Mouse (Mus musculus): ENCODE data around the gene Olfr1532-ps1. TPM values are rescaled to one million over a fixed set of nuclear protein-coding genes. Genes with fewer than 3 reads are reported as not detected.
"Not testable (repeated sequence)": the region's sequence is repeated elsewhere in the genome, so short reads cannot be mapped to it uniquely, and the experiment has no call there.

Olfr1532-ps1 gene
- not detected in 2 replicates for polyA plus RNA-seq (2012; rRNA removed)

DNA sequence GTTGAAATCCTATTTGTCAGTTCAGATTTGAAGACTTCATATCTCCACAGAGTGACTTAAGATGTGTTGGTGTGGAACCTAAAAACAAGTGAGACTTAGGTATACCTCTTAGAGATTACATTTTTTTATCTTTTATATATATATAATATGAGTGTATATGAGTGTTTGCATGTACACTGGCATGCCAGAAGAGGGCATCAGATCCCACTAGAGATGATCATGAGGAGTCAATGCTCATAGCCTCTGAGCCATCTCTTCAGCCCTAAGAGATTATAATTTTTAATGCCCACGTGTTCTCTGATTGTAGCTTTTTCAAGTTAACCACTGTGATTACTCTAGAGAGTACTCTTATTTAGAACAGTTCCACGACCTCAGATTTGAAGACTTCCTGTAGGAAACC is at the start of gene Olfr1532-ps1:
Olfr1532-ps1 (plus strand) TSS at position 326 of the 400 bp plus-strand sequence.
- DNase-seq (ENCODE audit: low spot score), result no peak

DNA sequence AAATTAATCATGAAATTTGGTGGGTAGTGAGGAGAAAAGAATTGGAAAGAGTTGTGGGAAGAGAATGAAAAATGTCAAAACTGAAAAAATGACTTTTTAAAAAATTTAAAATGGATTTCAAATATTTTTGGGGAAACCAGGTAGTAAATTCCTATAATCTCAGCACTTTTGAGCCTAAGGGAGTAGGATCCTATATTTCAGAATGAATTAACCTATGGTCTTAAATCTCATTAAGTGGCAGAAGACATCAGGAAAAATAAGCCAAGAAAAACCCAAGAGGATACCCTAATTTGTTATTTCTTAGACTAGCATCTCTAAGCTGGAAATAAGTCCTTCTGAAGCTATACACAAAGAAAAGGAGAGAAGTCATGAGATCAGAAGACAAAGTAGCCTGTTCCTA is 44.9 kb upstream of the Olfr1532-ps1 start, which contains the start of gene Olfr704:
Olfr704 (plus strand) TSS at position 301 of the 400 bp plus-strand sequence.
- DNase-seq (ENCODE audit: low spot score), result no peak

DNA sequence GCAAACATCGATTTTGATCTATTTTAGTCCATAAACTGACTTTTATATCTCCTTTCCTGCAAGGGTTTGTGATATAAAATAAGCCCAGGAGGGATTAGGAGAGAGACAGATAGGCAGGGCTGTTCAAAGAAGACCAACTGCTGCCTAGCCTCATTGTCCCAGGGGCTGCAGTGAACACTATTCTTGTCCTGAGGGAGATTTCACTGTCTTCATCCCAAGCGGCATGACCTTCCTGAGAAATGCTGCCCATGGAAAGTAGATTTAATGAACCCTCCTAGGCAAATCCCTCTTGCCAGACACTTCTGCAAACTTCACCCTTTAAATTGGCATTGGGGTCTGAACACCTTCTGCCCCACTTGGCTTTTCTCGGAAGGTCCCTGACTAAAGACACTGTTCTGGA is 31.0 kb upstream of the Olfr1532-ps1 start, which contains the start of gene Olfr705:
Olfr705 (minus strand) TSS at position 101 of the 400 bp plus-strand sequence.
- DNase-seq (ENCODE audit: low spot score), result no peak

DNA sequence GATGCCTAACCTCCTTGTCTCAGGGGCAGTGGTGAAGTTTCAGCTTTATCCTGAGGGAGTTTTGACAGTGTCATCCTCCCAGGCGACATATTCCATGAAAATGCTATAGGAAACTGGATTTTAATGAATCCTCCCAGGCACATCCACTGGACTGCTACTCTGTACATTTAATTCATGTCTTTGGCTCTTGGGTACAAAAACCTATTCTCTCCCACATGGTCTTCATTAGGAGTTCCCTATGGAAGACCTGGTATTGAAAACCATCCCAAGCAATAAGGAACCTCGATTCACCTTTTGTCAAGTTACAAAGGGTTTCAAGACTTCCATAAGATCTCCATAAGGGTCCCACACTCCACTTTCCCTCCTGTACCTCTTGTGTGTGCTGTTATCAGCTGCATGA is 19.7 kb upstream of the Olfr1532-ps1 start, which contains the start of gene Olfr706:
Olfr706 (minus strand) TSS at position 101 of the 400 bp plus-strand sequence.
- DNase-seq (ENCODE audit: low spot score), result no peak

DNA sequence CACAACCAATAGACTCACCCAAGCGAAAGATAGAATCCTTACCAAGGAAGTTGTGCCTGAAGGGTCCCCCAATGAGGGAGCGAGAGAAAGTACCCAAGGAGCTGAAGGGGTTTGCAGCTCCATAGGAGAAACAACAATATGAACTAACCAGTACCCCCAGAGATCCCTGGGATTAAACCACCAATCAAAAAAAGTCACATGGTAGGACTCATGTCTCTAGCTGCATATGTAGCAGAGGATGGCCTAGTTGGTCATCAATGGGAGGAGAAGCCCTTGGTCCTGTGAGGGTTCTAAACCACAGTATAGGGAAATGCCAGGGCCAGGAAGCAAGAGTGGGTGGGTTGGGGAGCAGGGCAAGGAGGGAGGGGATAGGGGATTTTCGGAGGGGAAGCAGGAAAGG is 6.7 kb upstream of the Olfr1532-ps1 start, which contains the start of gene Olfr707:
Olfr707 (minus strand) TSS at position 101 of the 400 bp plus-strand sequence.
- not testable (repeated sequence) for DNase-seq (ENCODE audit: low spot score)

DNA sequence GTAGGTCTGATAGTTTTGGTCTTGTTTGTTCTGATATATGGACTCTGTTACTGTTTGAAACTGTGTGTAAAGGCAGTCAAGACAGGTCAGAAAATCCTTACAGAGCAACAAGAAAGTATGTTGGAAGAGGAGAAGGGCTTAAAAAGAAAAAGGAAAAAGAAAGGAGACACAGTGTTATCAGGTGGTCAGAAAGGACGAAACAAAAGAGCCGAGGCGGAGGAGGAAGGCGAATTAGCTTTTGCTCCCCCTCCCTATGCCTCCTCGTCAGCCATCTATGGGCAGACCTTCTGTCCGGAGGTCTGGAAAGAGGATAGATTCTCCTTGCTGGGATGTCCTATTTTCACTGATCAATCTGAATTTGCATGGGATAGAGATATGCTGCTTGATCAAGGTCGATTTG is 13.2 kb downstream of the Olfr1532-ps1 start:
- not testable (repeated sequence) for DNase-seq (ENCODE audit: low spot score)

DNA sequence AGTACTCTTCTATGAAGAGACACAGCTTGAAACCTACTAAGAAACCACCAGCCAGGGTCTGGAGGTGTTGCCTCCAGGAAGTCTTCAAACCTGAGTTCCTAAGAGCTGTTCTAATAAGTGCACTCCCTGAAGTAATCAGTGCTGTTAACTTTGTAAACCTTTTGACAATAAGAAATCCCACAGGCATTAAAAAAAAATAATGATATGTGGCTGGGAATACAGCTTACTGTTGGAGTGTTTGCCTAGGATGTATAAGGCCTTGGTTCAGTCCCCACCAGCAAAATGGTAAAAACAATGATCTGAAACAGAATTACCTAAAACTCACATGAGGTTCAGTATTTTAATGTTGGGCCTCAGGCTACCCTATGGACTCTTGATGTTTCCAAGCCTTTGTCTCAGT is 24.3 kb downstream of the Olfr1532-ps1 start, which contains the start of gene Olfr709-ps1:
Olfr709-ps1 (minus strand) TSS at position 101 of the 400 bp plus-strand sequence.
- no peak for DNase-seq (ENCODE audit: low spot score)

DNA sequence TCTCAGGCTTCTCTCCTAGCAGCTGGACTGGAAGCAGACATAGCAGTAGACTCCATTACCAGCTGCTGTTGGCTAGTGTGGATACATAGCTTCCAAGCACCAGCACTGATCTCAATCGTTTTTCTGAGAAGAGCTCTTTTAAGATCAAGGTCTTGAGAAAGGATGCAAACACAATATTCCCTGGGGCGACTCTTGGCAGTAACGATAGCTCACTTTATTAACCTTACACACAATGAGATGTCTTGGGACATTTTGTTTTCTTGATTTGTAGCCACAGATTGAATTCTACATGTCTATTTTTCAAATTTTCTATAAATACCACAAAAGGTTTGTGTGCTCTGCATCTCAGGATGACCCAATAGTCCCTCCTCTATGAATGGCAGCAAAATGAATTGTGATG is 40.4 kb downstream of the Olfr1532-ps1 start, which contains the start of gene Olfr710:
Olfr710 (minus strand) TSS at position 101 of the 400 bp plus-strand sequence.
- no peak for DNase-seq (ENCODE audit: low spot score)

DNA sequence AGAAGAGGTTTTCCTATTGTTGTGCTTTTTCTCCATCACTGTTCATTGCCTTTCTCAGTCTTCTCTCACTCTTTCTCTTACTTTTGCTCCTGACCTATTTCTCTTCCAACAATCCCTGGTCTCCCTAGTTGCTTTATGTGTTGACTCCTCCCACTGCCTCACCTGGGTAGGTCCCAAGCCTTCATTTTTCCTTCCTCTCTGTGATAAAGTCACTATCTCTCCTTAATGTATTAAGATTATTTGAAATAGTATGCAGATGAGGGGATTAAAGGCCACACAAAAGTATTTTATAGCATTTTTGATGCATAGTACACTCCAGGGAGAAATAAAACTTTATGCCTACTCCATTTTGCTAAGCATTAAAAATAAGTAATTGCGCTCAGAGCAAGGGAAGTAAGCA is 56.0 kb downstream of the Olfr1532-ps1 start, which contains the start of gene Olfr6:
Olfr6 (minus strand) TSS at position 101 of the 400 bp plus-strand sequence.
- no peak for DNase-seq (ENCODE audit: low spot score)

Other genes starting within 250 kb of the Olfr1532-ps1 start
- not detected in 2 replicates for gene Olfr693, start 227.4 kb upstream of the Olfr1532-ps1 start, polyA plus RNA-seq (2012; rRNA removed)
- not detected in 2 replicates for gene Olfr694, start 216.2 kb upstream of the Olfr1532-ps1 start, polyA plus RNA-seq (2012; rRNA removed)
- gene Olfr695, start 191.6 kb upstream of the Olfr1532-ps1 start, polyA plus RNA-seq (2012; rRNA removed), result not detected in 2 replicates
- not detected in 2 replicates for gene Olfr697, start 165.6 kb upstream of the Olfr1532-ps1 start, polyA plus RNA-seq (2012; rRNA removed)
- gene Olfr698, start 152.6 kb upstream of the Olfr1532-ps1 start, polyA plus RNA-seq (2012; rRNA removed), result not detected in 2 replicates
- not detected in 2 replicates for gene Olfr699, start 114.8 kb upstream of the Olfr1532-ps1 start, polyA plus RNA-seq (2012; rRNA removed)
- gene Olfr700, start 99.2 kb upstream of the Olfr1532-ps1 start, polyA plus RNA-seq (2012; rRNA removed), result not detected in 2 replicates
- gene Olfr701, start 93.9 kb upstream of the Olfr1532-ps1 start, polyA plus RNA-seq (2012; rRNA removed), result not detected in 2 replicates
- not detected in 2 replicates for gene Olfr702, start 74.1 kb upstream of the Olfr1532-ps1 start, polyA plus RNA-seq (2012; rRNA removed)
- gene Olfr703, start 64.6 kb upstream of the Olfr1532-ps1 start, polyA plus RNA-seq (2012; rRNA removed), result not detected in 2 replicates
- gene Olfr704, start 44.8 kb upstream of the Olfr1532-ps1 start, polyA plus RNA-seq (2012; rRNA removed), result not detected in 2 replicates
- not detected in 2 replicates for gene Olfr705, start 31.1 kb upstream of the Olfr1532-ps1 start, polyA plus RNA-seq (2012; rRNA removed)
- not detected in 2 replicates for gene Olfr706, start 19.8 kb upstream of the Olfr1532-ps1 start, polyA plus RNA-seq (2012; rRNA removed)
- not detected in 2 replicates for gene Olfr707, start 6.8 kb upstream of the Olfr1532-ps1 start, polyA plus RNA-seq (2012; rRNA removed)
- not detected in 2 replicates for gene Olfr709-ps1, start 24.2 kb downstream of the Olfr1532-ps1 start, polyA plus RNA-seq (2012; rRNA removed)
- gene Olfr710, start 40.3 kb downstream of the Olfr1532-ps1 start, polyA plus RNA-seq (2012; rRNA removed), result not detected in 2 replicates
- gene Olfr6, start 55.9 kb downstream of the Olfr1532-ps1 start, polyA plus RNA-seq (2012; rRNA removed), result not detected in 2 replicates
- not detected in 2 replicates for gene Olfr711, start 67.5 kb downstream of the Olfr1532-ps1 start, polyA plus RNA-seq (2012; rRNA removed)
- gene Olfr2, start 98.1 kb downstream of the Olfr1532-ps1 start, polyA plus RNA-seq (2012; rRNA removed), result not detected in 2 replicates
- gene Olfr713, start 123.2 kb downstream of the Olfr1532-ps1 start, polyA plus RNA-seq (2012; rRNA removed), result not detected in 2 replicates
- gene Olfr714, start 163.0 kb downstream of the Olfr1532-ps1 start, polyA plus RNA-seq (2012; rRNA removed), result not detected in 2 replicates
- gene Olfr17, start 185.2 kb downstream of the Olfr1532-ps1 start, polyA plus RNA-seq (2012; rRNA removed), result not detected in 2 replicates
- gene Olfr715b, start 202.4 kb downstream of the Olfr1532-ps1 start, polyA plus RNA-seq (2012; rRNA removed), result not detected in 2 replicates
- not detected in 2 replicates for gene Olfr715, start 223.1 kb downstream of the Olfr1532-ps1 start, polyA plus RNA-seq (2012; rRNA removed)
- gene Olfr716, start 230.3 kb downstream of the Olfr1532-ps1 start, polyA plus RNA-seq (2012; rRNA removed), result not detected in 2 replicates

Measured in urinary bladder, adult 2 months (tissue).